Comparison of ENCODE assay signal across 15 mouse cellular contexts in genomic region chr9:97520771-97521170, GRCm38 (mm10).
A peak's percentile ranks its signal among the peaks of the same experiment; 100 is the strongest.
DNase-seq lines count a peak whose midpoint lies in the region.
"Had no signal": no experiment of that assay in that cellular context is flagged by ENCODE, and none has a peak within 500 bp of the region (broad histone marks: within the 10 kb centered on the region; RNA-seq: fewer than 3 reads in every experiment).

No protein-coding gene starts in this region.

- peak; percentile 54 for DNase-seq in adrenal gland, adult 8-10 months
- no peak for DNase-seq in adrenal gland, adult 18-20 months (ENCODE audit: low spot score in 2 of 2)
- peak; percentile 78 for DNase-seq in heart, adult 11 months
- DNase-seq in heart, adult 18-20 months: no peak
- DNase-seq in ZHBTc4 (ENCODE audit: low read depth, low spot score): peak; percentile 2
- peak; percentile 14 to 61 for DNase-seq in adrenal gland, postnatal 36 days
- DNase-seq in ovary, adult 18-20 months (ENCODE audit: low spot score): no peak
- DNase-seq in left cerebral cortex, adult 8-10 months (ENCODE audit: low spot score in 2 of 2): no peak
- DNase-seq: cerebellum, adult 11 months; cerebellum, adult 18-20 months; cerebellum, adult 8-10 months; cerebellum, adult 9-11 months; cerebellum, postnatal 14 days; cerebellum, postnatal 36 days; embryo, embryonic 11 days had no signal

Comparison
In these comparisons a context has a peak if more than half of its experiments do, and no peak if none do; other contexts are left out.
1. DNase-seq: peak in adrenal gland, adult 8-10 months (single experiment), heart, adult 11 months (single experiment), ZHBTc4 (single experiment) and adrenal gland, postnatal 36 days (2 of 2); none in adrenal gland, adult 18-20 months (0 of 2), heart, adult 18-20 months (0 of 2), ovary, adult 18-20 months (single experiment) and left cerebral cortex, adult 8-10 months (0 of 2).